Mouse (Mus musculus) heart, adult 2 months (tissue): ENCODE results near the gene Ocrl. TPM values are rescaled to one million over a fixed set of nuclear protein-coding genes. Genes with fewer than 3 reads are reported as not detected.

Experiments used
- DNase-seq, 2 experiments: peaks; one replicate each; pipeline ENCODE4 v3.0.0; 2021
- H3K27ac ChIP-seq: fragments of 200-600 bp; 2 replicates; pipeline ENCODE4 v1.8.1; 2022
- H3K27me3 ChIP-seq: fragments of 200-500 bp; 2 replicates; pipeline ENCODE4 v1.6.1; 2012; ENCODE audit warnings: mild to moderate bottlenecking, low read length, inconsistent platforms, mixed read lengths; ENCODE audit not compliant: control insufficient read depth, insufficient read depth
- H3K36me3 ChIP-seq: fragments of 200-500 bp; 2 replicates; pipeline ENCODE4 v1.6.1; 2012; ENCODE audit warnings: low read length, inconsistent platforms; ENCODE audit not compliant: control insufficient read depth, insufficient read depth
- H3K4me1 ChIP-seq: fragments of 200-500 bp; 2 replicates; pipeline ENCODE4 v1.6.1; 2011; ENCODE audit warnings: low read length; ENCODE audit not compliant: control insufficient read depth, insufficient read depth
- H3K4me3 ChIP-seq: fragments of 200-600 bp; 2 replicates; pipeline ENCODE4 v1.8.1; 2022
- H3K79me2 ChIP-seq: fragments of 200-500 bp; replicated peaks from 2 replicates; pipeline ENCODE4 v1.6.1; 2012; ENCODE audit warnings: mild to moderate bottlenecking, inconsistent platforms, low read length, moderate library complexity, mixed read lengths; ENCODE audit not compliant: control insufficient read depth, insufficient read depth
- H3K9ac ChIP-seq: fragments of 200-500 bp; 2 replicates; pipeline ENCODE4 v1.6.1; 2012; ENCODE audit warnings: low read depth, mild to moderate bottlenecking, control low read depth, inconsistent platforms, low read length, mixed read lengths
- CTCF ChIP-seq: fragments of 200-600 bp; IDR thresholded peaks from 2 replicates; pipeline ENCODE4 v1.8.1; 2022; ENCODE audit warnings: antibody characterized with exemption, mild to moderate bottlenecking, moderate library complexity
- EP300 ChIP-seq: fragments of 200-500 bp; IDR thresholded peaks from 2 replicates; pipeline ENCODE4 v1.6.1; 2011; ENCODE audit warnings: low read depth, low read length, control low read depth; ENCODE audit not compliant: insufficient read depth
- POLR2A ChIP-seq: fragments of 200-500 bp; IDR thresholded peaks from 2 replicates; pipeline ENCODE4 v1.6.1; 2011; ENCODE audit warnings: mild to moderate bottlenecking, low read depth, low read length, control low read depth; ENCODE audit not compliant: insufficient read depth
- WGBS: fragments of 180-500 bp; shearing (Covaris S2); methylation state at CpG from one replicate; pipeline ENCODE4 v1.1.7; 2018; 5-methylcytosine and 5-hydroxymethylcytosine counted together
- intact Hi-C: fragments of 180-260 bp; cut with DNase I; formaldehyde crosslinking; loops from one replicate; pipeline ENCODE4 v1.15.1; 2025
- polyA plus RNA-seq: library from polyadenylated mRNA; depleted of rRNA; stranded (reverse); fragments of >200 nt; gene quantifications from 2 replicates; pipeline ENCODE4 v1.2.3, GENCODE M21; 2012
- total RNA-seq, 2 experiments: library from RNA; stranded (reverse); gene quantifications; 2 replicates each; pipeline ENCODE4 v1.2.3; 2021

Gene Ocrl
- total and polyA plus RNA-seq, 3 experiments: 8.4 to 11.7 (median 9.8) TPM

GRCm38 (mm10) chrX:47988024-47988423 is 75.8 kb downstream of the Ocrl start:
- H3K4me1 ChIP-seq: peaks cover 3% of the 10 kb centered on the region
- 55% methylated on average over 8 of the region's 8 CpGs for WGBS
- TF ChIP-seq EP300 (no peak), CTCF (no peak), POLR2A (no peak)
- no peaks in the 10 kb centered on the region for H3K36me3 ChIP-seq
- H3K27me3 ChIP-seq: no peaks in the 10 kb centered on the region
- peak; percentile 47 to 71 for DNase-seq
- H3K9ac ChIP-seq: no peak overlapping the region
- intact Hi-C loops: no loop called here
- H3K27ac ChIP-seq: no peak overlapping the region
- H3K79me2 ChIP-seq: no peaks in the 10 kb centered on the region
- no peak overlapping the region for H3K4me3 ChIP-seq

- TF ChIP-seq POLR2A: no peak
- TF ChIP-seq EP300: peak; percentile 66; the same call in 1 of the 2 replicates
- peak; percentile 98 for TF ChIP-seq CTCF
- Histone ChIP-seq H3K4me1 (peaks cover 2% of the 10 kb centered on the region), H3K27me3 (no peaks in the 10 kb centered on the region), H3K36me3 (no peaks in the 10 kb centered on the region), H3K79me2 (no peaks in the 10 kb centered on the region), H3K4me3 (no peak overlapping the region), H3K9ac (no peak overlapping the region), H3K27ac (no peak overlapping the region)
- intact Hi-C loops: loop anchor here (1.0 to 5.0 kb wide), 6 partner anchors 28 to 540 kb away; partner anchors contain the start of gene Utp14a
- WGBS: 14% methylated on average over 8 of the region's 8 CpGs
- peak; percentile 63 to 85 for DNase-seq
Observed at GRCm38 (mm10) chrX:47992606-47993005, 80.4 kb downstream of the Ocrl start.

- Histone ChIP-seq H3K79me2 (no peaks in the 10 kb centered on the region), H3K36me3 (no peaks in the 10 kb centered on the region), H3K4me3 (no peak overlapping the region), H3K27ac (no peak overlapping the region), H3K27me3 (no peaks in the 10 kb centered on the region), H3K4me1 (no peaks in the 10 kb centered on the region; the same call in 1 of the 2 replicates), H3K9ac (no peak overlapping the region)
- TF ChIP-seq CTCF (no peak), EP300 (no peak), POLR2A (no peak)
- intact Hi-C loops: no loop called here
- WGBS: 54% methylated on average over 8 of the region's 8 CpGs
- no peak for DNase-seq
Observed at GRCm38 (mm10) chrX:47998412-47998811, 86.2 kb downstream of the Ocrl start.

- no peak for DNase-seq
- no peak for TF ChIP-seq POLR2A
- TF ChIP-seq EP300: no peak
- no peak for TF ChIP-seq CTCF
- H3K27me3 ChIP-seq: no peaks in the 10 kb centered on the region
- H3K79me2 ChIP-seq: no peaks in the 10 kb centered on the region
- no peaks in the 10 kb centered on the region for H3K36me3 ChIP-seq
- no peak overlapping the region for H3K9ac ChIP-seq
- no peak overlapping the region for H3K4me3 ChIP-seq
- H3K27ac ChIP-seq: peak overlapping the region; percentile 49
- no peaks in the 10 kb centered on the region; the same call in 1 of the 2 replicates for H3K4me1 ChIP-seq
- intact Hi-C loops: no loop called here
- 58% methylated on average over 7 of the region's 7 CpGs for WGBS
Observed at GRCm38 (mm10) chrX:48001151-48001550, 89.0 kb downstream of the Ocrl start.

- Histone ChIP-seq H3K79me2 (no peaks in the 10 kb centered on the region), H3K36me3 (no peaks in the 10 kb centered on the region), H3K9ac (no peak overlapping the region), H3K4me3 (no peak overlapping the region), H3K27me3 (no peaks in the 10 kb centered on the region), H3K27ac (no peak overlapping the region), H3K4me1 (no peaks in the 10 kb centered on the region; the same call in 1 of the 2 replicates)
- no peak for DNase-seq
- TF ChIP-seq CTCF (no peak), POLR2A (no peak), EP300 (no peak)
- 60% methylated on average over 1 of the region's 1 CpGs for WGBS
- intact Hi-C loops: no loop called here
Observed at GRCm38 (mm10) chrX:48004786-48005185, 92.6 kb downstream of the Ocrl start.

- Histone ChIP-seq H3K4me1 (no peaks in the 10 kb centered on the region; the same call in 1 of the 2 replicates), H3K27ac (no peak overlapping the region), H3K79me2 (no peaks in the 10 kb centered on the region), H3K27me3 (no peaks in the 10 kb centered on the region), H3K9ac (no peak overlapping the region), H3K36me3 (no peaks in the 10 kb centered on the region), H3K4me3 (no peak overlapping the region)
- intact Hi-C loops: no loop called here
- TF ChIP-seq EP300: no peak
- no peak for TF ChIP-seq CTCF
- no peak for TF ChIP-seq POLR2A
- WGBS: 63% methylated on average over 8 of the region's 8 CpGs
- no peak for DNase-seq
Observed at GRCm38 (mm10) chrX:48006062-48006461, 93.9 kb downstream of the Ocrl start.
